Mouse (Mus musculus): ENCODE results near the gene Fcer1g. TPM values are rescaled to one million over a fixed set of nuclear protein-coding genes. Genes with fewer than 3 reads are reported as not detected.

The Fcer1g gene
- polyA plus RNA-seq, 1 experiment from 2014 or later = 20.2 TPM

DNA sequence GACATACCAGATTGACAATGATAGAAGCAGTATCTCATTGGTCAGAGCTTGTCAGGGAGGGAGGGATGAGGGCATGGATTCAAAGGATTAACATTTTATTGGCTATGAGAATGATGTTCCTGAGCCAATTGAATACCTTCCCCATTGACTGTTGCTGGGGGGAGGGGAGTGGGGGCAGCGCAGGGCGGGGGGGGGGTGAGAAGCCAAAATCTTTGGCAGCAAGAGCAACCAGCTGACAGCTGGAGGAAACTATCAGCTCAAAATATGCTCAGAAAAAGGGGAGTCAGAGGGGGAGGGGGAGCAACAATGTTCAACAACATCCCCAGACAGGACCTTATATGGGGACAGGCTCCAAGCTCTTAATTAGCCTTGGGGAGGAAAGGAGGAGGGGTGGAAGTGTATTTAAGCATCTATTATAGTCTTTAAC lies 29.0 kb upstream of the Fcer1g start:
- H3K9me3 ChIP-seq = no peaks in the 10 kb centered on the region
- WGBS = 0% methylated on average over 2 of the region's 2 CpGs
- H3K27ac ChIP-seq = peak overlapping the region; percentile 70
- H3K4me2 ChIP-seq (replicated peaks) = peak overlapping the region; percentile 55
- H3K9ac ChIP-seq (replicated peaks) = no peak overlapping the region
- H3K4me1 ChIP-seq (replicated peaks) = peaks cover 12% of the 10 kb centered on the region
- ATAC-seq = peak; percentile 95
- H3K4me3 ChIP-seq (replicated peaks) = peak overlapping the region; percentile 31; the same call in 1 of the 2 replicates
- peaks cover 8% of the 10 kb centered on the region; the same call in 1 of the 2 replicates for H3K27me3 ChIP-seq
- peaks cover 7% of the 10 kb centered on the region for H3K36me3 ChIP-seq

DNA sequence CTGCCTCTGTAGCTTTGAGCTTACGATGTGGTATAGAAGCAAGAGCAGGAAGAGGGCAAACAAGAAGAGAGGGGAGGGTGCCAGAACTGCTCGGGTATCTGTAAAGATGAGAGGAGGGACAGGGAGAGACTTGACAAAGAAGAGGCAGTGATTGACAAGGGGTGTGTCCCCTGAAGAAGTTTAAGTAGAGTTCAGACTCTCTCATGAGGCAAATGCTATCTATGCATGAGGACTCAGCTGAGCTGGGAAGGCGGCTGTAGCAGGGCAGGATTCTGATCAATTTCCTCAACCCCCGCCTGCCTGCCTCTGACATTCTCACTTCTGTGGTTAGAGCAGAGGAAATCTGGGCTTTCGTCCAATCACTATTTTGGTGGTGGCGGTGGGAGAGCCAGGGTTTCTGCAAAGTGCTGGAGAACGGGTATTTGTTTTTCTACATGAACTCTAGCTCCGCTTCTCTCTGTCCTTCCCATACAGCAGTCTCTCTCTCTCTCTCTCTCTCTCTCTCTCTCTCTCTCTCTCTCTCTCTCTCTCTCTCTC lies 28.5 kb upstream of the Fcer1g start:
- Histone ChIP-seq H3K4me1 (replicated peaks) (peaks cover 12% of the 10 kb centered on the region), H3K27ac (peak overlapping the region; percentile 82), H3K9ac (replicated peaks) (peak overlapping the region; percentile 58), H3K4me3 (replicated peaks) (peak overlapping the region; percentile 31), H3K27me3 (peaks cover 8% of the 10 kb centered on the region; the same call in 1 of the 2 replicates), H3K4me2 (replicated peaks) (peak overlapping the region; percentile 55), H3K9me3 (no peaks in the 10 kb centered on the region), H3K36me3 (peaks cover 7% of the 10 kb centered on the region)
- 8% methylated on average over 8 of the region's 8 CpGs for WGBS
- ATAC-seq = peak; percentile 79

DNA sequence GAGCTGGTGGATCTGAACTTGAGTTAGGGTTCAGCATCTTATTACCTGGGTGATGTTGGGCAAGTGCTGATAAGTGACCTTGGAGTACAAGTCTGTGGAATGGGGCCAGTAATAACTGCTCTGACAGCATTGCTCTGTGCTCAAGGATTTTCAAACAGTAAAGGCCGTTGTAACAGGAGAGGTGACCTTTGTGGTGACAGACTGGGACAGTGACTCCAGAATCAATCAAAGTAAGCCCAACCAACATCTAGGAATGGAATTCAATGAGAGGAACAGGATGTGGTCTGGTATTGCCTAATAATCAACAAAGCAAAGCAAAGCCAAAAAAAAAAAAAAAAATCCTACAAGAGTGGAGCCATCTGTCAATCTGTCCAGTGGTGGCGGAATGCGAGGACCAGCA lies 26.2 kb upstream of the Fcer1g start:
- ATAC-seq = no peak
- 91% methylated on average over 3 of the region's 3 CpGs for WGBS
- Histone ChIP-seq H3K4me2 (replicated peaks) (no peak overlapping the region), H3K27me3 (peaks cover 4% of the 10 kb centered on the region; the same call in 1 of the 2 replicates), H3K4me3 (replicated peaks) (no peak overlapping the region), H3K9me3 (no peaks in the 10 kb centered on the region), H3K4me1 (replicated peaks) (peaks cover 12% of the 10 kb centered on the region), H3K27ac (no peak overlapping the region), H3K9ac (replicated peaks) (no peak overlapping the region), H3K36me3 (peaks cover 7% of the 10 kb centered on the region)

DNA sequence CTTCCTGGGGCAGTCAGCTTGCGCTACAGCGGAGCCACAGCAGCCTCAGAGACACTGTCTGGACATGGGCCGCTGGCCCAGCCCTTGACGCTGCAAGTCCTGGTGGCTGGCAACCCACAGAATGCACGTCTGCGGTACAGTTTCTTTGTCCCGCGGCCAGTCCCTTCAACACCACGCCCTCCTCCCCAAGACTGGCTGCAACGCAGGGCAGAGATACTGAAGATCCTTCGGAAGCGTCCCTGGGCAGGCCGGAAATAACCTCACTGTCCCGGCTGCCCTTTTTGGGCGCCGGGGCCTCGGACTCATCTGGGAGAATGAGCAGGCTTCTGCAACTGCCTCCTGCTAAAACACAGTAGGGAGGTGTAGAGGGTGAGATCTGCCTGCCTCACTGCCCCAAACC lies 24.8 kb upstream of the Fcer1g start:
- H3K27ac ChIP-seq = no peak overlapping the region
- no peaks in the 10 kb centered on the region for H3K9me3 ChIP-seq
- no peaks in the 10 kb centered on the region for H3K27me3 ChIP-seq
- H3K4me3 ChIP-seq (replicated peaks) = no peak overlapping the region
- no peak overlapping the region for H3K9ac ChIP-seq (replicated peaks)
- no peak overlapping the region for H3K4me2 ChIP-seq (replicated peaks)
- H3K36me3 ChIP-seq = peaks cover 7% of the 10 kb centered on the region
- 83% methylated on average over 17 of the region's 17 CpGs for WGBS
- H3K4me1 ChIP-seq (replicated peaks) = peaks cover 12% of the 10 kb centered on the region
- no peak for ATAC-seq

DNA sequence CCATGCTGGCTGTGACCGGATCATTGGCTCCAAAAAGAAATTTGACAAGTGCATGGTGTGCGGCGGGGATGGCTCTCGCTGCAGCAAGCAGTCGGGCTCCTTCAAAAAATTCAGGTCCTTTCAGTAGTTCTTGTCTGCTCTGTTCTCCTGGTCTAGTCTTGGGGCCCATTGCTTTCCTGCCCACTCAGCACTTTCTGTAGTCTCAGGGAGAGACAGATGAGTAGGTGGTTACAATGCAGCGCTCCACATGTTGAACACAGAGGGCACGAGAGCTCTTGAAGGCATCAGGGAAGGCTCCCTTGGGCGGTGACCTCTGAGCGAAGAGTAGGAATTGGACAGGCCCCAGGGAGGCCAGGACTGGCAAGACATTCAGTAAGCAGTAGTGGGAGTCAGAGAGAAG lies 23.6 kb upstream of the Fcer1g start:
- no peaks in the 10 kb centered on the region for H3K27me3 ChIP-seq
- WGBS = 91% methylated on average over 9 of the region's 9 CpGs

DNA sequence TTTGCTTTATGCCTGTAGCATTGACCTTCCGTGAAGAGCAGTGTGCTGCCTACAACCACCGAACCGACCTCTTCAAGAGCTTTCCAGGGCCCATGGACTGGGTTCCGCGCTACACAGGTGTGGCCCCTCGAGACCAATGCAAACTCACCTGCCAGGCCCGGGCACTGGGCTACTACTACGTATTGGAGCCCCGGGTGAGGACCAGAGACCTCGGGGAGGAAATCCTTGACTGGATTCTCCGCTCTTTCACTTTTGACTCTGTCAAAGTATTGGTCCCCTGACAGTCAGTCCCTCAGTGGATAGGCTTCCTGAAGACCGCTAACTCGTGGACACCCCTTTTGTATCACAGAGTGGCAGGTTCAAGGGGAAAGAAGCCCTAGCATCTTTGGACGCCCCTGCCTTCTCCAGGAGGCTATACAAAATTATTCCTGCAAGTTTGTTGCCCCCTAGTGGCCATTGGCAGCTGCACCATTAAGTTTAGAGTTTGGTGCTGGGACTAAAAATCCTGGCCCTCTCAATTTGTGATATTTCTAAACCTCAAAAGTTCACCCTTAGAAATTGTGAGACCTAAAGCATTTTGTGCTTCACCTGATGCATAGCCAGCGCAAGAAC lies 22.9 kb upstream of the Fcer1g start:
- Histone ChIP-seq H3K27ac (no peak overlapping the region), H3K4me1 (replicated peaks) (peaks cover 7% of the 10 kb centered on the region), H3K27me3 (no peaks in the 10 kb centered on the region), H3K9me3 (no peaks in the 10 kb centered on the region), H3K4me3 (replicated peaks) (no peak overlapping the region), H3K4me2 (replicated peaks) (no peak overlapping the region), H3K9ac (replicated peaks) (no peak overlapping the region), H3K36me3 (peaks cover 7% of the 10 kb centered on the region)
- no peak for ATAC-seq
- 68% methylated on average over 15 of the region's 15 CpGs for WGBS

More for the DNA sequence above, 23.6 kb upstream of the Fcer1g start:
- no peak overlapping the region for H3K4me2 ChIP-seq (replicated peaks)
- H3K4me3 ChIP-seq (replicated peaks) = no peak overlapping the region
- H3K9me3 ChIP-seq = no peaks in the 10 kb centered on the region
- peaks cover 8% of the 10 kb centered on the region for H3K4me1 ChIP-seq (replicated peaks)
- H3K9ac ChIP-seq (replicated peaks) = no peak overlapping the region
- peaks cover 7% of the 10 kb centered on the region for H3K36me3 ChIP-seq
- ATAC-seq = no peak
- H3K27ac ChIP-seq = no peak overlapping the region

DNA sequence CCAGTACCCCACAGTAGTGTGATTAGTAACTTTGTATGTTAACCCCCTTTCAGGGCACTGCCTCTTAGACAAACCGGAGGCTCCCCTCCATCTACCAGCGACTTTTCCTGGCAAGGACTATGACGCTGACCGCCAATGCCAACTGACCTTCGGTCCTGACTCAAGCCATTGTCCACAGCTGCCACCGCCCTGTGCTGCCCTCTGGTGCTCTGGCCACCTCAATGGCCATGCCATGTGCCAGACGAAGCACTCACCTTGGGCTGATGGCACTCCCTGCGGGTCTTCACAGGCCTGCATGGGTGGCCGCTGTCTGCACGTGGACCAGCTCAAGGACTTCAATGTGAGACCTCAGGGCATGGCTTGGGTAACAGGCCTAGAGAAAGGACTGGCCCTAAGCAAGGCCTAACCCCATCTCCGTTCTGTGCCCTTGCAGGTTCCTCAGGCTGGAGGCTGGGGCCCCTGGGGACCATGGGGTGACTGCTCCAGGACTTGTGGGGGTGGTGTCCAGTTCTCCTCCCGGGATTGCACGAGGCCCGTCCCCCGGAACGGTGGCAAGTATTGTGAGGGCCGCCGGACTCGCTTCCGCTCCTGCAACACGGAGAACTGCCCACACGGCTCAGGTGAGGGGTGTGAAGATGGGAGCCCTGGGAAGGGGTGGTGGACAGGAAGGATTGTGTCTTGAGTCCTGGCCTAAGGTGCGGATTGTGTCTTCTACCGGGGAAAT lies 22.1 kb upstream of the Fcer1g start:
- Histone ChIP-seq H3K4me1 (replicated peaks) (peaks cover 14% of the 10 kb centered on the region), H3K9me3 (no peaks in the 10 kb centered on the region), H3K36me3 (peaks cover 7% of the 10 kb centered on the region), H3K4me3 (replicated peaks) (no peak overlapping the region), H3K27ac (no peak overlapping the region), H3K27me3 (no peaks in the 10 kb centered on the region), H3K9ac (replicated peaks) (no peak overlapping the region), H3K4me2 (replicated peaks) (no peak overlapping the region)
- WGBS = 91% methylated on average over 24 of the region's 24 CpGs
- ATAC-seq = no peak

DNA sequence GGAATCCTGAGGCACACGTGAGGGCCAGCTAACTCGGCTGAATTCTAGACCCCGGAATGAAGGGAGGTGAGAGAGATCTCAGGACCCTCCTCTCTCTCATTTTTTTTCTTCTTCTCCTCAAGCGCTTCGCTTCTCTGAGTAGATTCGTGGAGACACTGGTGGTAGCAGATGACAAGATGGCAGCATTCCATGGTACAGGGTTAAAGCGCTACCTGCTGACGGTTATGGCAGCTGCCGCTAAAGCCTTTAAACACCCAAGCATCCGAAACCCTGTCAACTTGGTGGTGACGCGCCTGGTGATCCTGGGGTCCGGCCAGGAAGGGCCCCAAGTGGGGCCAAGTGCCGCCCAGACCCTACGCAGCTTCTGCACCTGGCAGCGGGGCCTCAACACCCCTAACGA lies 18.2 kb upstream of the Fcer1g start:
- peak overlapping the region; percentile 45 for H3K27ac ChIP-seq
- H3K27me3 ChIP-seq = no peaks in the 10 kb centered on the region
- ATAC-seq = no peak
- H3K9ac ChIP-seq (replicated peaks) = peak overlapping the region; percentile 53; the same call in 1 of the 2 replicates
- H3K36me3 ChIP-seq = no peaks in the 10 kb centered on the region
- peak overlapping the region; percentile 56 for H3K4me2 ChIP-seq (replicated peaks)
- H3K4me3 ChIP-seq (replicated peaks) = no peak overlapping the region; the same call in 1 of the 2 replicates
- peaks cover 44% of the 10 kb centered on the region for H3K4me1 ChIP-seq (replicated peaks)
- WGBS = 49% methylated on average over 17 of the region's 17 CpGs
- H3K9me3 ChIP-seq = no peaks in the 10 kb centered on the region

DNA sequence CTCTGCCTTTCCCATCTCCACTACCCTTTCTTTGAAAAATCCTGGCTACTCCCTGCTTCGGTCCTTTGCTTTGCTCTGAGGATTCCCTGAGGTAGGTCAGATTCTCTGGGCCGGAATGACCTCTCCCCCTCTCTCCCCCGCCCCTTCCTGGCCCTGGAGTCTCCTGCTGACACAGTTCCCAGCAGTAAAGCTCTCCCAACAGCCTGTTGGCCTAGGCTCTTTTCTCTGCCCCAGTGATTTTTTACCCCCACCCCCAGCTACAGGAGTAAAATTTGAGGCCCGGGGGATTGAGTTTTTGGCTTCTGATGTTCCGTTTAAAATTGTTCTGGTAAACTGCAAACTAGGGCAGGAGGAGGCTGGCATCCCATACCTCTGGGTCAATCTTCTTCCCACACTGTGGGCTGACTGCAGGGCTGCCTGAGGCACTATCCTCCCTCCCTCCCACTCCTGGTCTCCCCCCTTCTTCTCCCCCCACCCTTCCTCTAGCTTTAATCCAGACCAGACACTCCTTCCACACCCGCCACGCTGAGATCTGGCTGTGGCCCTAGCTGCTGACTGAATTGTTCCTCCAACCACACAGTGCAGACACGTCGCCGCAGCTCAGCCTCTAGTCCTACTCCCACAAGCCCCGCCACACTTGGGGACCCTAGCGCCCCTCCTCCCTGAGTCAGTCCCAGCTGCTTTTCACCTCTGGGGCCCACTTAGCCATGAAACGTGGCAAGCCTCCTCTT lies 17.6 kb upstream of the Fcer1g start:
- Histone ChIP-seq H3K4me2 (replicated peaks) (peak overlapping the region; percentile 56), H3K9ac (replicated peaks) (peak overlapping the region; percentile 53), H3K27me3 (no peaks in the 10 kb centered on the region), H3K4me1 (replicated peaks) (peaks cover 46% of the 10 kb centered on the region), H3K27ac (peak overlapping the region; percentile 45), H3K9me3 (no peaks in the 10 kb centered on the region), H3K36me3 (no peaks in the 10 kb centered on the region), H3K4me3 (replicated peaks) (peak overlapping the region; percentile 23)
- WGBS = 3% methylated on average over 13 of the region's 13 CpGs
- no peak for ATAC-seq

DNA sequence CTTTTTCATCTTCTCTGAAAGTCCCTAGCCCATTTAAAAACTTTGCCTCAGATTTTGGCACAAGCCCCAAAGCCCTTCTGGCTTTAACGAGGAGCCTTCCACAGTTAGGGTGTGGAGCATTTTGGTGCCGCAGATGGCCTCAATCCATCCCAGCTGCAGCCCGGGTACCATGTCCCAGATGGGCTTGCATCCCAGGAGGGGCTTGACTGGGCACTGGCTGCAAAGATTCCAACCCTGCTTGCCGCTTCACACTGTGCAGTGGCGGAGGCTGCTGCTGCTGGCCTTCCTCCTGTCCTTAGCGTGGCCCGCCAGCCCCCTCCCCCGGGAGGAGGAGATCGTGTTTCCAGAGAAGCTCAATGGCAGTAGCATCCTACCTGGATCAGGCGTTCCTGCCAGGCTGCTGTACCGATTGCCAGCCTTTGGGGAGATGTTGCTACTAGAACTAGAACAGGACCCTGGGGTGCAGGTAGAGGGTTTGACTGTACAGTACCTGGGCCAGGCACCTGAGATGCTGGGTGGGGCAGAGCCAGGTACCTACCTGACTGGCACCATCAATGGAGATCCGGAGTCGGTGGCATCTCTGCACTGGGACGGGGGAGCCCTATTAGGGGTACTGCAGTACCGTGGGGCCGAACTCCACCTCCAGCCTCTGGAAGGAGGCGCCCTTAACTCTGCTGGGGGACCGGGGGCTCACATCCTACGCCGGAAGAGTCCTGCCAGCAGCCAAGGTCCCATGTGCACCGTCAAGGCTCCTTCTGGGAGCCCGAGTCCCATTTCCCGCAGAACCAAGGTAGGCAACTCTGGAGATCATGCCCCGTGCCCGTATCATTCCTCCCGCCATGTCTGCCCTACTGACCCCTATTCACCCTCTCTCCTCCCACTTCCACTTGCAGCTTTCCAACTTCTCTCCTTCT lies 16.8 kb upstream of the Fcer1g start, which contains the start of gene Ndufs2:
TSS of gene Ndufs2 (minus strand) at position 709 of the 914 bp plus-strand sequence.
- H3K4me3 ChIP-seq (replicated peaks) = peak within 1 kb of the TSS; percentile 23
- peaks cover 51% of the 10 kb centered on the region for H3K4me1 ChIP-seq (replicated peaks)
- H3K36me3 ChIP-seq = no peaks in the 10 kb centered on the region
- no peaks in the 10 kb centered on the region for H3K9me3 ChIP-seq
- H3K27ac ChIP-seq = peak within 1 kb of the TSS; percentile 49
- 13% methylated on average over 26 of the region's 26 CpGs for WGBS
- no peak for ATAC-seq
- peak within 1 kb of the TSS; percentile 56 for H3K4me2 ChIP-seq (replicated peaks)
- H3K27me3 ChIP-seq = no peaks in the 10 kb centered on the region
- peak within 1 kb of the TSS; percentile 53 for H3K9ac ChIP-seq (replicated peaks)

All from midbrain, embryonic 13.5 days (tissue).